ENCODE assay signal across 9 mouse cellular contexts in the genomic region with DNA sequence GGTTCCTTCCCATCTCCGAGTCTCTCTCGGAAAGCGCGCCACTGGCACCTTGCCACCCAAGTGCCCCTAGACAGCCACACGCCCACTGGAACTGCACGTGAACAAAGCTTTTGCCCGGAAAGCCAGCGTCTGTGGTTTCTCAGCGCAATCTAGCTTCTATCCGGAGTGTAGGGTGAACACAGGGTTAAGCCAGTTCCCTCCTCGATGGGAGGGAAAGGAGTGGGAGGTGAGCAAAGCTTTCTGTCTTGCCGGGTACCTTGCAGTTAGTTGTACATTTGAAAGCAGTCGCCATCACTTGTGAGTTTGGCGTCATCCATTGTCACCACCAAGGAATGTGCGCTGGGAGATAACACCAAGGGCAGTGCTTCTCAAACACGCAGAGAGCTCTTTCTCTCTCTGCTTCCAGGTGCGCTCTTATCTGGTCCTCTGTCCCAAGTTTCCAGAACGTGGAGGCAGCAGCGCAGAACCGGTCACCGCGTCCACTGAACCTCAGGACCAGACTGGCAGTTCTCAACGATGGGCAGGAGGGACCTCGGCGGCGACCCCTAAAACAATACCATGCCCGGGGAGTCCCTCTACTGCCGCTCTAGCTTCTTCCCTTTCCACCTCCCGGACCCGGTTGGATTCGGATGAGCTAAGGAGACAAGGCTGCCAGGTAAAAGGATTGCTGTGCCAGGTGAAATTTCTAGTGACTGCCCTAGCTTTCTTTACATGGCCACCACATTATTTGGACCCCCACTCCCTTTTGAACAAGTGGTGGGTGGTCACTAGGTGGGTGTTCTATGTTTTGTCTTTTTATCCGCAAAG. TPM values are rescaled to one million over a fixed set of nuclear protein-coding genes. Genes with fewer than 3 reads are reported as not detected.
DNase-seq lines count a peak whose midpoint lies in the region; ATAC-seq and TF ChIP-seq lines count a peak whose summit lies in the region.
"Had no signal": no experiment of that assay in that cellular context is flagged by ENCODE, and none has a peak within 500 bp of the region (broad histone marks: within the 10 kb centered on the region; RNA-seq: fewer than 3 reads in every experiment).

A gene (plus strand): TSS at position 266 of the 807 bp plus-strand sequence.

- no peaks in the 10 kb centered on the region for H3K27me3 ChIP-seq in kidney, adult 2 months (replicated peaks; ENCODE audit: control insufficient read depth, insufficient read depth, low read length)
- no peaks in the 10 kb centered on the region for H3K27me3 ChIP-seq in embryonic facial prominence, embryonic 11.5 days (ENCODE audit: control insufficient read depth, insufficient read depth, low read length)
- H3K27me3 ChIP-seq in heart, embryonic 13.5 days (replicated peaks), result no peaks in the 10 kb centered on the region
- peaks cover 7% of the 10 kb centered on the region for H3K27me3 ChIP-seq in lung, embryonic 14.5 days (ENCODE audit: insufficient read depth, low read length)

- peak; percentile 42 for DNase-seq in kidney, adult 2 months
- DNase-seq in kidney, adult 8-10 months, result no peak
- peak; percentile 49 for DNase-seq in embryonic facial prominence, embryonic 11.5 days (ENCODE audit: low spot score)
- peak; percentile 18 to 36 for DNase-seq in layer of hippocampus, adult 18-20 months (ENCODE audit: low spot score in 2 of 2)
- peak; percentile 66 for DNase-seq in lung, embryonic 14.5 days
- peak; percentile 77 to 84 for DNase-seq in right cerebral cortex, postnatal 10 days (ENCODE audit: low spot score in 2 of 2)
- DNase-seq in cerebellum, adult 8-10 months, result no peak

- H3K36me3 ChIP-seq in kidney, adult 2 months (ENCODE audit: control insufficient read depth, insufficient read depth, low read length), result no peaks in the 10 kb centered on the region
- H3K36me3 ChIP-seq in embryonic facial prominence, embryonic 11.5 days (replicated peaks; ENCODE audit: control insufficient read depth, insufficient read depth, low read depth, low read length), result no peaks in the 10 kb centered on the region
- no peaks in the 10 kb centered on the region for H3K36me3 ChIP-seq in heart, embryonic 13.5 days
- H3K36me3 ChIP-seq in lung, embryonic 14.5 days (ENCODE audit: insufficient read depth), result no peaks in the 10 kb centered on the region

- no peak within 1 kb of the TSS for H3K27ac ChIP-seq in kidney, adult 2 months (ENCODE audit: insufficient read depth, low read depth, low read length)
- H3K27ac ChIP-seq in embryonic facial prominence, embryonic 11.5 days (replicated peaks; ENCODE audit: low read depth, low read length), result no peak within 1 kb of the TSS
- H3K27ac ChIP-seq in heart, embryonic 13.5 days (replicated peaks), result peak within 1 kb of the TSS; percentile 97
- no peak within 1 kb of the TSS for H3K27ac ChIP-seq in lung, embryonic 14.5 days (ENCODE audit: low read depth)

- no peak for TF ChIP-seq CTCF in kidney, adult 2 months (conservative IDR thresholded peaks at IDR 0.05; ENCODE audit: insufficient read depth, insufficient read length, low read depth, low read length)
- no peak for TF ChIP-seq CTCF in lung, embryonic 14.5 days (IDR thresholded peaks at IDR 0.05; ENCODE audit: low read depth)

- peak within 1 kb of the TSS; percentile 60 for H3K9ac ChIP-seq in embryonic facial prominence, embryonic 11.5 days (replicated peaks; ENCODE audit: low read length)
- H3K9ac ChIP-seq in heart, embryonic 13.5 days, result peak within 1 kb of the TSS; percentile 97
- peak within 1 kb of the TSS; percentile 45 for H3K9ac ChIP-seq in lung, embryonic 14.5 days

- no peak for ATAC-seq in embryonic facial prominence, embryonic 11.5 days (replicated peaks; ENCODE audit: insufficient number of reproducible peaks, low FRiP score, low TSS enrichment, low read depth)
- no peak for ATAC-seq in heart, embryonic 13.5 days (ENCODE audit: extremely low read depth, insufficient number of reproducible peaks, low FRiP score, low TSS enrichment)
- no peak for ATAC-seq in lung, embryonic 14.5 days (ENCODE audit: insufficient read depth)

- WGBS in kidney, adult 2 months, result 1% methylated on average over 32 of the region's 32 CpGs
- under 1% methylated on average over 32 of the region's 32 CpGs for WGBS in embryonic facial prominence, embryonic 11.5 days
- WGBS in heart, embryonic 13.5 days, result under 1% methylated on average over 32 of the region's 32 CpGs
- WGBS in lung, embryonic 14.5 days, result under 1% methylated on average over 32 of the region's 32 CpGs

- TF ChIP-seq POLR2A in kidney, adult 2 months (IDR thresholded peaks at IDR 0.05; ENCODE audit: low read depth, low read length), result no peak

- no peaks in the 10 kb centered on the region for H3K4me1 ChIP-seq in kidney, adult 2 months (ENCODE audit: control insufficient read depth, insufficient read depth, low read length)
- H3K4me1 ChIP-seq in embryonic facial prominence, embryonic 11.5 days (ENCODE audit: control insufficient read depth, insufficient read depth, low read length), result no peaks in the 10 kb centered on the region
- peaks cover 10% of the 10 kb centered on the region for H3K4me1 ChIP-seq in heart, embryonic 13.5 days
- no peaks in the 10 kb centered on the region; the same call in 1 of the 2 replicates for H3K4me1 ChIP-seq in lung, embryonic 14.5 days (ENCODE audit: insufficient read depth)

- H3K9me3 ChIP-seq in embryonic facial prominence, embryonic 11.5 days (replicated peaks; ENCODE audit: control insufficient read depth, low read length), result no peaks in the 10 kb centered on the region
- H3K9me3 ChIP-seq in heart, embryonic 13.5 days, result no peaks in the 10 kb centered on the region
- H3K9me3 ChIP-seq in lung, embryonic 14.5 days (ENCODE audit: low read depth, low read length), result no peaks in the 10 kb centered on the region

- H3K4me2 ChIP-seq in embryonic facial prominence, embryonic 11.5 days (ENCODE audit: low read depth, low read length), result peak within 1 kb of the TSS; percentile 65
- peak within 1 kb of the TSS; percentile 86 for H3K4me2 ChIP-seq in heart, embryonic 13.5 days
- peak within 1 kb of the TSS; percentile 79 for H3K4me2 ChIP-seq in lung, embryonic 14.5 days

- H3K4me3 ChIP-seq in kidney, adult 2 months (ENCODE audit: insufficient read depth, low read depth, low read length), result peak within 1 kb of the TSS; percentile 26
- H3K4me3 ChIP-seq in embryonic facial prominence, embryonic 11.5 days (ENCODE audit: low read depth, low read length), result peak within 1 kb of the TSS; percentile 81
- H3K4me3 ChIP-seq in heart, embryonic 13.5 days, result peak within 1 kb of the TSS; percentile 77
- H3K4me3 ChIP-seq in lung, embryonic 14.5 days (ENCODE audit: low read depth, low read length), result peak within 1 kb of the TSS; percentile 73

RNA-seq across cellular contexts. Expression of the gene that starts here (rescaled TPM):
- 2.0 and 2.1 TPM in 2 replicates for polyA plus RNA-seq in kidney, adult 2 months (2012; rRNA removed)
- 54.7 and 55.6 TPM in 2 replicates for polyA plus RNA-seq in embryonic facial prominence, embryonic 11.5 days (2014; fragmentation: Nextera tagmentation; extraction: Ambion mirVana)
- 24.4 and 26.5 TPM in 2 replicates for polyA plus RNA-seq in heart, embryonic 13.5 days (2015; fragmentation: Nextera tagmentation; extraction: Ambion mirVana)
- 10 to 100 TPM; 37.1 to 39.5 TPM for total RNA-seq in layer of hippocampus, adult 18-20 months (2021)
- polyA plus RNA-seq in lung, embryonic 14.5 days (2014; fragmentation: Nextera tagmentation; extraction: Ambion mirVana), result 14.1 and 15.6 TPM in 2 replicates
- total RNA-seq: MEL had no signal

Comparison
In these comparisons a context has a peak if more than half of its experiments do, and no peak if none do; other contexts are left out.
1. DNase-seq: peak in kidney, adult 2 months (single experiment), embryonic facial prominence, embryonic 11.5 days (single experiment), layer of hippocampus, adult 18-20 months (2 of 2), lung, embryonic 14.5 days (single experiment) and right cerebral cortex, postnatal 10 days (2 of 2); none in kidney, adult 8-10 months (0 of 2) and cerebellum, adult 8-10 months (single experiment).
2. H3K4me3 ChIP-seq: peak in every context shown above with its lines; median percentile 81 in embryonic facial prominence, embryonic 11.5 days; 77 in heart, embryonic 13.5 days; 73 in lung, embryonic 14.5 days; 26 in kidney, adult 2 months.
3. H3K9ac ChIP-seq: peak in every context shown above with its lines; median percentile 97 in heart, embryonic 13.5 days; 60 in embryonic facial prominence, embryonic 11.5 days; 45 in lung, embryonic 14.5 days.
4. Peak in every context shown above with its lines, with median percentiles within 50 percentile points of each other: H3K4me2 ChIP-seq.